24 mouse cellular contexts compared by ENCODE assay signal in genomic region chr1:170777688-170778087, GRCm38 (mm10).
DNase-seq lines count a peak whose midpoint lies in the region; ATAC-seq and TF ChIP-seq lines count a peak whose summit lies in the region.
"Had no signal": no experiment of that assay in that cellular context is flagged by ENCODE, and none has a peak within 500 bp of the region (broad histone marks: within the 10 kb centered on the region; RNA-seq: fewer than 3 reads in every experiment).

No protein-coding gene starts in this region.

- WGBS in hindbrain, postnatal 0 days = 93% methylated on average over 4 of the region's 4 CpGs
- WGBS in hindbrain, embryonic 12.5 days = 91% methylated on average over 4 of the region's 4 CpGs
- 73% methylated on average over 4 of the region's 4 CpGs for WGBS in liver, embryonic 14.5 days (ENCODE audit: insufficient replicate concordance)

- H3K4me2 ChIP-seq in hindbrain, postnatal 0 days (ENCODE audit: low read depth, low read length) = no peak overlapping the region
- H3K4me2 ChIP-seq in hindbrain, embryonic 12.5 days (replicated peaks) = no peak overlapping the region
- no peak overlapping the region for H3K4me2 ChIP-seq in liver, embryonic 14.5 days (ENCODE audit: low read depth)
- H3K4me2 ChIP-seq: embryonic facial prominence, embryonic 12.5 days; forebrain, embryonic 13.5 days; liver, embryonic 15.5 days; neural tube, embryonic 15.5 days had no signal

- DNase-seq in hindbrain, postnatal 0 days (ENCODE audit: low spot score) = no peak
- DNase-seq in liver, embryonic 14.5 days (ENCODE audit: low read depth in 3 of 3, low spot score in 3 of 3) = no peak
- DNase-seq in liver (no peak), Patski (ENCODE audit: low read depth, low spot score) (no peak)
- DNase-seq in embryo, embryonic 10.5 days (ENCODE audit: low spot score) = no peak
- DNase-seq in gastrocnemius, postnatal 36 days = no peak
- DNase-seq: adrenal gland, postnatal 25 days; cerebellum, adult 11-12 months; cerebellum, postnatal 36 days; kidney, postnatal 10 days; lung, postnatal 14 days; midbrain, embryonic 14.5 days; right cerebral cortex, postnatal 25 days; thymus, postnatal 25 days had no signal

- H3K27me3 ChIP-seq in hindbrain, postnatal 0 days (ENCODE audit: insufficient read depth, low read length) = no peaks in the 10 kb centered on the region
- H3K27me3 ChIP-seq in hindbrain, embryonic 12.5 days = no peaks in the 10 kb centered on the region
- no peaks in the 10 kb centered on the region for H3K27me3 ChIP-seq in liver, embryonic 14.5 days (ENCODE audit: control insufficient read depth, insufficient read depth, low read length)
- no peaks in the 10 kb centered on the region for H3K27me3 ChIP-seq in Patski
- H3K27me3 ChIP-seq: embryonic facial prominence, embryonic 12.5 days; forebrain, embryonic 13.5 days; liver, embryonic 15.5 days; megakaryocyte, embryonic 14.5 days; neural tube, embryonic 15.5 days had no signal

- no peak overlapping the region for H3K27ac ChIP-seq in hindbrain, postnatal 0 days
- no peak overlapping the region for H3K27ac ChIP-seq in hindbrain, embryonic 12.5 days
- no peak overlapping the region for H3K27ac ChIP-seq in liver, embryonic 14.5 days
- H3K27ac ChIP-seq: embryonic facial prominence, embryonic 12.5 days; forebrain, embryonic 13.5 days; heart, embryonic 10.5 days; limb, embryonic 10.5 days; liver, embryonic 15.5 days; neural tube, embryonic 15.5 days had no signal

- TF ChIP-seq CTCF in hindbrain, postnatal 0 days (IDR thresholded peaks at IDR 0.05; ENCODE audit: low read depth) = peak; percentile 26; the same call in 1 of the 2 replicates
- TF ChIP-seq CTCF in liver, embryonic 14.5 days (IDR thresholded peaks at IDR 0.05; ENCODE audit: low read depth) = peak; percentile 53
- TF ChIP-seq CTCF in Patski (IDR thresholded peaks at IDR 0.05) = peak; percentile 55

- H3K9me3 ChIP-seq in hindbrain, postnatal 0 days (ENCODE audit: low read length) = no peaks in the 10 kb centered on the region
- no peaks in the 10 kb centered on the region for H3K9me3 ChIP-seq in hindbrain, embryonic 12.5 days (replicated peaks)
- H3K9me3 ChIP-seq in liver, embryonic 14.5 days (ENCODE audit: control insufficient read depth, low read length) = no peaks in the 10 kb centered on the region
- H3K9me3 ChIP-seq: embryonic facial prominence, embryonic 12.5 days; forebrain, embryonic 13.5 days; heart, embryonic 10.5 days; limb, embryonic 10.5 days; liver, embryonic 15.5 days; megakaryocyte, embryonic 14.5 days; neural tube, embryonic 15.5 days had no signal

- ATAC-seq in hindbrain, postnatal 0 days = no peak
- no peak for ATAC-seq in hindbrain, embryonic 12.5 days (ENCODE audit: low FRiP score)
- no peak for ATAC-seq in liver, embryonic 14.5 days (ENCODE audit: insufficient read depth)
- no peak for ATAC-seq in Patski
- peak; percentile 47; the same call in 1 of the 2 replicates for ATAC-seq in megakaryocyte, adult 5-6 weeks (ENCODE audit: poor library complexity, severe bottlenecking)
- ATAC-seq: forebrain, embryonic 13.5 days had no signal

- in situ Hi-C loops in Patski (cut with MboI; ENCODE audit: low pct_unique_long_range_greater_than_20kb) = no loop called here

- H3K9ac ChIP-seq in hindbrain, postnatal 0 days (replicated peaks; ENCODE audit: low read length) = no peak overlapping the region
- H3K9ac ChIP-seq in hindbrain, embryonic 12.5 days = no peak overlapping the region
- no peak overlapping the region for H3K9ac ChIP-seq in liver, embryonic 14.5 days (replicated peaks)
- H3K9ac ChIP-seq: embryonic facial prominence, embryonic 12.5 days; forebrain, embryonic 13.5 days; liver, embryonic 15.5 days; neural tube, embryonic 15.5 days had no signal

- intact Hi-C loops in gastrocnemius, postnatal 36 days (cut with DNase I) = no loop called here

- POLR2A ChIA-PET in Patski (lab: Charles Lee) = no interaction called here

- no peak for TF ChIP-seq EP300 in liver, embryonic 14.5 days (IDR thresholded peaks at IDR 0.05; ENCODE audit: low read depth)

- no peaks in the 10 kb centered on the region for H3K4me1 ChIP-seq in hindbrain, postnatal 0 days (ENCODE audit: insufficient read depth, low read length)
- no peaks in the 10 kb centered on the region for H3K4me1 ChIP-seq in hindbrain, embryonic 12.5 days
- H3K4me1 ChIP-seq in liver, embryonic 14.5 days (replicated peaks; ENCODE audit: control insufficient read depth in 2 of 2, insufficient read depth in 2 of 2, low read length in 1 of 2) = no peaks in the 10 kb centered on the region
- H3K4me1 ChIP-seq: embryonic facial prominence, embryonic 12.5 days; forebrain, embryonic 13.5 days; heart, embryonic 10.5 days; limb, embryonic 10.5 days; liver, embryonic 15.5 days; neural tube, embryonic 15.5 days had no signal

- no peak overlapping the region for H3K4me3 ChIP-seq in hindbrain, postnatal 0 days (ENCODE audit: low read length)
- no peak overlapping the region for H3K4me3 ChIP-seq in hindbrain, embryonic 12.5 days
- H3K4me3 ChIP-seq in liver, embryonic 14.5 days (ENCODE audit: insufficient read depth in 1 of 2, low read depth in 2 of 2, low read length in 2 of 2) = no peak overlapping the region
- H3K4me3 ChIP-seq: embryonic facial prominence, embryonic 12.5 days; erythroblast, embryonic 14.5 days; forebrain, embryonic 13.5 days; heart, embryonic 10.5 days; limb, embryonic 10.5 days; liver, embryonic 15.5 days; megakaryocyte, embryonic 14.5 days; neural tube, embryonic 15.5 days had no signal

- CTCF ChIA-PET in Patski (lab: Charles Lee) = interaction anchor here (1.1 to 1.4 kb wide), 3 partner anchors 27 to 134 kb away, joined by 3 to 4 read pairs (median 4); no protein-coding TSS in a partner anchor

- no peaks in the 10 kb centered on the region for H3K36me3 ChIP-seq in hindbrain, postnatal 0 days (ENCODE audit: insufficient read depth, low read length)
- no peaks in the 10 kb centered on the region for H3K36me3 ChIP-seq in hindbrain, embryonic 12.5 days
- H3K36me3 ChIP-seq in liver, embryonic 14.5 days (replicated peaks; ENCODE audit: control insufficient read depth, insufficient read depth, low read depth) = no peaks in the 10 kb centered on the region; the same call in none of the 2 replicates
- H3K36me3 ChIP-seq: embryonic facial prominence, embryonic 12.5 days; limb, embryonic 10.5 days; neural tube, embryonic 15.5 days had no signal
